Mouse (Mus musculus) cerebellum, adult 2 months (tissue): Measurements from ENCODE around the gene Syne3.

Experiments
- CTCF ChIP-seq: fragments of 200-500 bp; IDR thresholded peaks from 2 replicates; pipeline ENCODE4 v1.5.1; 2011; ENCODE audit warnings: low read depth, mild to moderate bottlenecking, control low read depth, low read length, moderate library complexity, borderline replicate concordance; ENCODE audit not compliant: insufficient read depth
- POLR2A ChIP-seq: fragments of 200-500 bp; IDR thresholded peaks from 2 replicates; pipeline ENCODE4 v1.6.1; 2011; ENCODE audit warnings: low read length, control low read depth, borderline replicate concordance; ENCODE audit not compliant: insufficient read depth

GRCm38 (mm10) chr12:104976331-104976817, 33.2 kb downstream of the Syne3 start:
- TF ChIP-seq POLR2A = no peak
- TF ChIP-seq CTCF = no peak
